Mouse (Mus musculus) myocyte (in vitro differentiated cells): ENCODE results near the gene Nav3.

ENCODE experiments used
- CEBPB ChIP-seq: IDR thresholded peaks from 2 replicates; pipeline ENCODE4 v1.6.1; 2011; ENCODE audit warnings: mild to moderate bottlenecking, moderate library complexity; ENCODE audit not compliant: poor library complexity, insufficient read depth, severe bottlenecking
- E2F4 ChIP-seq: IDR thresholded peaks from one replicate; pipeline ENCODE4 v1.6.1; 2011; ENCODE audit warnings: mild to moderate bottlenecking, control low read depth, moderate library complexity; ENCODE audit not compliant: insufficient read depth
- MYOG ChIP-seq, 3 experiments: IDR thresholded peaks; one replicate each; pipeline ENCODE4 v1.6.1; 2011; ENCODE audit warnings: control low read depth in 2 of 3, low read depth in 2 of 3, mild to moderate bottlenecking in 2 of 3; ENCODE audit not compliant: insufficient read length in 2 of 3, control insufficient read depth in 1 of 3, insufficient read depth in 1 of 3
- POLR2A ChIP-seq: IDR thresholded peaks from one replicate; pipeline ENCODE4 v1.6.1; 2011; ENCODE audit warnings: low read depth, mild to moderate bottlenecking, control low read depth, moderate library complexity; ENCODE audit not compliant: insufficient read length
- POLR2AphosphoS2 ChIP-seq: IDR thresholded peaks from one replicate; pipeline ENCODE4 v1.6.1; 2011; ENCODE audit warnings: low read depth, control low read depth; ENCODE audit not compliant: insufficient read length
- REST ChIP-seq: IDR thresholded peaks from one replicate; pipeline ENCODE4 v1.6.1; 2011; ENCODE audit warnings: mild to moderate bottlenecking, control low read depth, moderate library complexity; ENCODE audit not compliant: insufficient read depth, insufficient read length
- USF1 ChIP-seq: IDR thresholded peaks from one replicate; pipeline ENCODE4 v1.6.1; 2011; ENCODE audit warnings: low read depth, mild to moderate bottlenecking, control low read depth, moderate library complexity

GRCm38 (mm10) chr10:109758921-109759600, 696.9 kb downstream of the Nav3 start:
- TF ChIP-seq POLR2A (no peak), E2F4 (no peak), USF1 (no peak), MYOG (IDR thresholded peaks at IDR 0.05; ENCODE audit: control insufficient read depth in 1 of 3, insufficient read depth in 1 of 3, insufficient read length in 2 of 3, low read depth in 2 of 3) (no peak), REST (no peak), POLR2AphosphoS2 (no peak), CEBPB (no peak)
